Mouse (Mus musculus) heart, adult 2 months (tissue): Measurements from ENCODE around the gene Kcnd2. TPM values are rescaled to one million over a fixed set of nuclear protein-coding genes. Genes with fewer than 3 reads are reported as not detected.

Experiments
- DNase-seq, 2 experiments: peaks; one replicate each; pipeline ENCODE4 v3.0.0; 2021
- H3K27ac ChIP-seq: fragments of 200-600 bp; 2 replicates; pipeline ENCODE4 v1.8.1; 2022
- H3K27me3 ChIP-seq: fragments of 200-500 bp; 2 replicates; pipeline ENCODE4 v1.6.1; 2012; ENCODE audit warnings: mild to moderate bottlenecking, low read length, inconsistent platforms, mixed read lengths; ENCODE audit not compliant: control insufficient read depth, insufficient read depth
- H3K36me3 ChIP-seq: fragments of 200-500 bp; 2 replicates; pipeline ENCODE4 v1.6.1; 2012; ENCODE audit warnings: low read length, inconsistent platforms; ENCODE audit not compliant: control insufficient read depth, insufficient read depth
- H3K4me1 ChIP-seq: fragments of 200-500 bp; 2 replicates; pipeline ENCODE4 v1.6.1; 2011; ENCODE audit warnings: low read length; ENCODE audit not compliant: control insufficient read depth, insufficient read depth
- H3K4me3 ChIP-seq: fragments of 200-600 bp; 2 replicates; pipeline ENCODE4 v1.8.1; 2022
- H3K79me2 ChIP-seq: fragments of 200-500 bp; replicated peaks from 2 replicates; pipeline ENCODE4 v1.6.1; 2012; ENCODE audit warnings: mild to moderate bottlenecking, inconsistent platforms, low read length, moderate library complexity, mixed read lengths; ENCODE audit not compliant: control insufficient read depth, insufficient read depth
- H3K9ac ChIP-seq: fragments of 200-500 bp; 2 replicates; pipeline ENCODE4 v1.6.1; 2012; ENCODE audit warnings: low read depth, mild to moderate bottlenecking, control low read depth, inconsistent platforms, low read length, mixed read lengths
- CTCF ChIP-seq: fragments of 200-600 bp; IDR thresholded peaks from 2 replicates; pipeline ENCODE4 v1.8.1; 2022; ENCODE audit warnings: antibody characterized with exemption, mild to moderate bottlenecking, moderate library complexity
- EP300 ChIP-seq: fragments of 200-500 bp; IDR thresholded peaks from 2 replicates; pipeline ENCODE4 v1.6.1; 2011; ENCODE audit warnings: low read depth, low read length, control low read depth; ENCODE audit not compliant: insufficient read depth
- POLR2A ChIP-seq: fragments of 200-500 bp; IDR thresholded peaks from 2 replicates; pipeline ENCODE4 v1.6.1; 2011; ENCODE audit warnings: mild to moderate bottlenecking, low read depth, low read length, control low read depth; ENCODE audit not compliant: insufficient read depth
- WGBS: fragments of 180-500 bp; shearing (Covaris S2); methylation state at CpG from one replicate; pipeline ENCODE4 v1.1.7; 2018; 5-methylcytosine and 5-hydroxymethylcytosine counted together
- intact Hi-C: fragments of 180-260 bp; cut with DNase I; formaldehyde crosslinking; loops from one replicate; pipeline ENCODE4 v1.15.1; 2025
- polyA plus RNA-seq: library from polyadenylated mRNA; depleted of rRNA; stranded (reverse); fragments of >200 nt; gene quantifications from 2 replicates; pipeline ENCODE4 v1.2.3, GENCODE M21; 2012
- total RNA-seq, 2 experiments: library from RNA; stranded (reverse); gene quantifications; 2 replicates each; pipeline ENCODE4 v1.2.3; 2021

Kcnd2 gene
- total and polyA plus RNA-seq, 3 experiments: 8.1 to 14.1 (median 12.8) TPM

DNA sequence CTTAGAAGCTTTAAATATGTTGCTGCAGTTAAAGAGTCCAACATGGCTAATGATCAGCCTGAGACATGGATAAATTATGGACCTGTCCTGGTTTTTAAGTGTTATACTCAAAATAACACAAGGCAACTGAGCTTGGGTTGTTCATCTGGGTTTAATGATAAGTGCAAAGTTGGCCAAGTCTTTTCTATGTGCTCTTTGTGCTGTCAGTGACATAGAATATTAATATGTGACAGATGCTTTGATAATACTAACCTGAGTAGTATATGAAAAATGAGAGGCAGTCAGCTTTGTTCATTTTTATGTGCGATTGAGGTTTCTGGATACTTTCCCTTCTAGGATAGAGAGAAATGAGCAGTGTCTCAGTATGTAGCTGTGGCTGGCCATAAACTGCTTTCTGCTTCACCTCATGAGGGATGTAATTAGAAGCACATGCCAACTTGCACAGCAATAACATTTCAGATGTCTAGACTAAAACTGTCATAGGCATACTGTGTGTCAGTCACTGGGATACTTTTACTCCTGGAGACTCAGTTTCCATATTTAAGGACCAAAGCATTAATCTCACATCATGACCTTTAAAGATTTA lies 312.3 kb downstream of the Kcnd2 start:
- H3K9ac ChIP-seq: no peak overlapping the region
- H3K36me3 ChIP-seq: no peaks in the 10 kb centered on the region
- H3K4me1 ChIP-seq: no peaks in the 10 kb centered on the region
- no peak for DNase-seq
- H3K4me3 ChIP-seq: no peak overlapping the region
- H3K79me2 ChIP-seq: no peaks in the 10 kb centered on the region
- H3K27ac ChIP-seq: no peak overlapping the region
- no peak for TF ChIP-seq POLR2A
- no peak for TF ChIP-seq EP300
- no peak for TF ChIP-seq CTCF
- WGBS: 87% methylated on average over 1 of the region's 1 CpGs
- no peaks in the 10 kb centered on the region for H3K27me3 ChIP-seq
- intact Hi-C loops: no loop called here

DNA sequence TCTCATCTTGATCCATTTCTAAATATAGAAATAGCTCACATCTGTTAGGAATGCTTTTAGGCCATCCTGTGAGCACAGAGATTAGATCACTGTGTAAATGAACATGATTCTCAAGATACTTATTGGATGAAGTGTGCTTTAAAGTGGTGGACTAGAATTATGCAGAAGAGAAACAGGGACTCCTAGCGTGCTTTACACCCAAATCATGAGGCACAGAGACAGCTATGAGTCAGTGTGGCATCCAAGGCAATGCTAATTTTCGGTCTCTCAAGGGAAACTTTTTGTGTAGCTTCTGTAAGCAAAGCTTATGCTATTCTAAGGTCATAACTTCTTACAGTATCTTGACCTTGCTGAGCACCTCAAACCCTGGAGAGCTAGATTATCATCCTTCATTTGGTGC lies 318.7 kb downstream of the Kcnd2 start:
- H3K79me2 ChIP-seq: no peaks in the 10 kb centered on the region
- H3K4me1 ChIP-seq: no peaks in the 10 kb centered on the region
- no peak overlapping the region for H3K27ac ChIP-seq
- intact Hi-C loops: loop anchor here (10.0 kb wide), 1 partner anchor 319 kb away; the partner anchor contains the start of gene Kcnd2
- H3K27me3 ChIP-seq: no peaks in the 10 kb centered on the region
- TF ChIP-seq EP300 (no peak), POLR2A (no peak), CTCF (no peak)
- DNase-seq: no peak
- no peak overlapping the region for H3K9ac ChIP-seq
- WGBS: 60% methylated on average over 2 of the region's 2 CpGs
- no peak overlapping the region for H3K4me3 ChIP-seq
- no peaks in the 10 kb centered on the region for H3K36me3 ChIP-seq

DNA sequence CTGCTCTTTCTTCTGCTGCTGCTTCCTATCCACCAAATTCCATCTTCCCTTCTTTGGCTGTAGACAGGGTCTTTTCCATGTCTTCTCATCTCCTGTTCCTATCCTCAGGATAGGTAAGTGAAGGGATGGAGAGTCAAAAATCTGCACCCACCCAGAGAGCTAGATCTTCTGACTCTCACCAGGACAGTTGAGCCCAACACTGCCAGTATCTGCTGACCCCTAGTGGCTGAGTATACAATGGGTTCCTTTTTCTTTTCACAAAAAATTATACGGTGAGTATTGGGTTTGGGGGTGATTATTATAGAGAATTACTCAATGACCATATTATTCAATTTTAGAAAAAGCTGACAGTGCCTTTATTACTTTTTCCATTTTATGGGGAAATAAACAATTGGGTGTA lies 319.5 kb downstream of the Kcnd2 start:
- 39% methylated on average over 1 of the region's 1 CpGs for whole genome bisulfite sequencing
- no peak for DNase-seq
- Histone ChIP-seq H3K27me3 (no peaks in the 10 kb centered on the region), H3K4me1 (no peaks in the 10 kb centered on the region), H3K4me3 (no peak overlapping the region), H3K36me3 (no peaks in the 10 kb centered on the region), H3K27ac (no peak overlapping the region), H3K79me2 (no peaks in the 10 kb centered on the region), H3K9ac (no peak overlapping the region)
- TF ChIP-seq CTCF: peak; percentile 75
- no peak for TF ChIP-seq POLR2A
- intact Hi-C loops: loop anchor here (5.0 to 10.0 kb wide), 2 partner anchors 320 to 693 kb away; partner anchors contain the start of gene Kcnd2

DNA sequence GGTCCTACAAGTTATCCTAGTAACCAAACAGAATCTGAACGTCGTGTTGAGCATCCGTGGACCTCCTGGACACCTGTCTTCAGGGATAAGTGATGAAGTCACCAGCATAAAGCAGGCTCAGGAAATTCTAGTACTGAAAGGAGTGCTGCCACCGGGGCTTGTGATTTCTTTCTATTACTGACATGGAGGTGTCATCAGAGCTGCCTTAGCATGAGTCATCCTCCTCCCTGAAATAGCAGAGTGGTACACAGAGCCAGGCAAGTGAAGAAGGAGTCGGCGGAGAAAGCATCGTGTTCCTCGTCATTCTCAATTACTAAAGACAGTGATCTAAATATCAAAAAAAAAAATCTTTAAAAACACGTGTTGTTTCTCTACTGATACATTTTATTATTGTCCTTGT lies 336.2 kb downstream of the Kcnd2 start:
- H3K27ac ChIP-seq: no peak overlapping the region
- no peaks in the 10 kb centered on the region for H3K36me3 ChIP-seq
- H3K9ac ChIP-seq: no peak overlapping the region
- WGBS: 64% methylated on average over 9 of the region's 9 CpGs
- intact Hi-C loops: no loop called here
- H3K27me3 ChIP-seq: no peaks in the 10 kb centered on the region
- no peaks in the 10 kb centered on the region for H3K4me1 ChIP-seq
- DNase-seq: no peak
- H3K79me2 ChIP-seq: no peaks in the 10 kb centered on the region
- no peak overlapping the region for H3K4me3 ChIP-seq
- TF ChIP-seq POLR2A (no peak), EP300 (no peak), CTCF (no peak)

DNA sequence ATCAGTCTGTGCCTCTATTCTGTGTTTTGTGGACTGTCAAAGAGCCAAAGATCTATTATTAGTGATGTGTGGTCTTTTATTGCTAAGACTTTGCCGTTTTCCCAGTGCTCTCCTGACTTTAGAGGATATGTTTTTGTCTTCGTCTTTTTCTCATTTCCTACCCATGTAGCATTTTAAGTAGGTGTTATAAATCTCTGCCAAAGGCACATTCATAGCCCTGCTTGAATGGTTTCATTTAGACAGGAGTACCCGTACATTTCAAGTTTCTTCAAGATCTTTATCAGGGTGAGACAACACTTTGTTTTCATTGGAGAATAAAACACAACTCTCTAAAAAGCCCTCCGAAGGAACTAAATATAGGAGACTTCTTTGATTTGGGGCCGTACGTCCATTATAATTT lies 355.7 kb downstream of the Kcnd2 start:
- WGBS: 73% methylated on average over 6 of the region's 6 CpGs
- Histone ChIP-seq H3K27ac (no peak overlapping the region), H3K4me3 (no peak overlapping the region), H3K9ac (no peak overlapping the region), H3K36me3 (no peaks in the 10 kb centered on the region), H3K4me1 (no peaks in the 10 kb centered on the region), H3K79me2 (no peaks in the 10 kb centered on the region), H3K27me3 (no peaks in the 10 kb centered on the region)
- no peak for DNase-seq
- intact Hi-C loops: no loop called here
- TF ChIP-seq EP300: no peak
- no peak for TF ChIP-seq CTCF
- TF ChIP-seq POLR2A: no peak

DNA sequence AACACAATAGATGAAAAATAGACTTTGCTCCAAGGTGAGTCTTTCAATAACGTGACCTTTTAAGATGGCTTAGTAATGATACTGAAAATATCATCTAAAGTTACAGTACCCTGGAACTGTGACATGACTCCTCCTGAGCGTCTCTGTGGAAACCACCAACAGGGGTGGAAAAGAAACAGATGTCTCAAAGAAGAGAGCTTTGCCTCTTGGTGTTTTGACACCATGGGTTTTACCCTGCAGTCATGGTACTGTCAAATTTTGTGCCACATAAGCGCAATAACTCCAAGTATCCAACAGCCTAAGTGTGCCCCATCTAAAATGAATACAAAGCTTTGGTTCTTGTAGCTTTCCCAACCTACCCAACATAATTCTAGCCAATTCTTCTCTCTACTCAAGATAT lies 374.9 kb downstream of the Kcnd2 start:
- DNase-seq: no peak
- 79% methylated on average over 3 of the region's 3 CpGs for WGBS
- Histone ChIP-seq H3K4me1 (no peaks in the 10 kb centered on the region), H3K36me3 (no peaks in the 10 kb centered on the region), H3K79me2 (no peaks in the 10 kb centered on the region), H3K27ac (no peak overlapping the region), H3K4me3 (no peak overlapping the region), H3K9ac (no peak overlapping the region), H3K27me3 (no peaks in the 10 kb centered on the region)
- intact Hi-C loops: no loop called here
- TF ChIP-seq CTCF: no peak
- TF ChIP-seq EP300: no peak
- TF ChIP-seq POLR2A: no peak
